Mouse (Mus musculus): ENCODE measurements around the gene Adamts17.

Adamts17 gene

DNA sequence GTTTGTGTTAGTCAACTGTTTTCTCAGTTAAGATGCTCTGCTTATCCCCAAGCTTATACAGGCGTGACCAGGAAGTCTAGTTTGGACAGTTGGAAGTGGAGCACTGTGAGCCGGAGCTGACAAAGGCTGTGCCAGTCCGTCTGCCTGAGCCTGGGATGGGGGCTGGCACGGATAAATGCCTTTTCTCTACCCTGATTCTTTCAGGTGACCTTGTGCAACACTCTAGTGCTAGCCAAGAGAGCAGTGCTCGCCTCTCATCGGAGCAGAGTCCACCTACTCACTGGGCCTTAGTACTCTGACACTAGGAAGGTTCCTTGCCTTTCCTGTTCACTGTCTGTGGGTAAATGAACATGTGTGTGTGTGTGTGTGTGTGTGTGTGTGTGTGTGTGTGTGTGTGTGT lies 95.5 kb downstream of the Adamts17 start:
- no peak for DNase-seq

- DNase-seq, result no peak
These were observed 96.7 kb downstream of the Adamts17 start for GRCm38 (mm10) chr7:66936042-66936755.

- DNase-seq, result no peak
These were observed 97.4 kb downstream of the Adamts17 start for GRCm38 (mm10) chr7:66936911-66937310.

- DNase-seq, result no peak
These were observed 99.7 kb downstream of the Adamts17 start for GRCm38 (mm10) chr7:66938988-66939783.

GRCm38 (mm10) chr7:66940761-66941160 lies 101.2 kb downstream of the Adamts17 start:
- DNase-seq, result no peak

- no peak for DNase-seq
These were observed 109.5 kb downstream of the Adamts17 start for GRCm38 (mm10) chr7:66949006-66949405.

DNA sequence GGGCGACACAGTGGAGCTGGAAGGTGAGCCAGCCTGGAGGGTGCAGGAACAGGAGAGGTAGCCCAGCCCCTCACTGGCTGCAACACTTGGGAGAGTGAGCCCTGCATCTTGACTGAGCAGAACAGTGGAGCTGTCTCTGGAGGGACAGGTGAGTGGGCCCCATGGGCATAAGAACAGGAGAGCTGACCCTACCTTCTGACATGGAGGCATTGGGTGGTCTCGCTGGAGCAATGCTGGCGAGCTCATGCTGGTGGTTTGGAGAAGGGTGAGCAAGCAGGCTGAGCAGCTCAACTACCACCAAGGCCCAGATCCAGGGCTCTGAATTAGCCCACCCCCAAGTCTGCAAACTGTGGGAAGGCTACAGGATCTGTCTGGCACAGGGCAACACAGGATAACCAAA lies 113.4 kb downstream of the Adamts17 start:
- no peak for DNase-seq

DNA sequence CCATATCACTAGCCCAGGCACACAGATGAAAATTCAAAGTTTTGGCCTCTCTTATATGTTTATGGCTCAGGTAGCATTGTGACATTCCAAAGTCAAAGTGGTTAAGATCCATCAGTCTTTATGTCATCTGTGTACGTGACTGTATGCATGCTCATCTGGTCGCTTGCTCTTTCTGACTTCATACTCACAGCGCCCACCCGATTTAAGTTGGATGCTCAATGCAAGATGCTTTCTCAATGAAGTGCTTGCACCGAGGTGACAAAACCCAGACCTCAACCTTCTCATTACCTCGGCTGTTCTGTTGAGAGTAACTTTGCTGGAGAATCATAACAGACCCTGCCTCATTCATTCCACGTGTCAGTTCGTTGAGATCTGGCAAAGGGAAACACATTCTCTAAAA lies 114.5 kb downstream of the Adamts17 start:
- DNase-seq, result no peak

GRCm38 (mm10) chr7:66954723-66955122 lies 115.2 kb downstream of the Adamts17 start:
- DNase-seq, result no peak

DNA sequence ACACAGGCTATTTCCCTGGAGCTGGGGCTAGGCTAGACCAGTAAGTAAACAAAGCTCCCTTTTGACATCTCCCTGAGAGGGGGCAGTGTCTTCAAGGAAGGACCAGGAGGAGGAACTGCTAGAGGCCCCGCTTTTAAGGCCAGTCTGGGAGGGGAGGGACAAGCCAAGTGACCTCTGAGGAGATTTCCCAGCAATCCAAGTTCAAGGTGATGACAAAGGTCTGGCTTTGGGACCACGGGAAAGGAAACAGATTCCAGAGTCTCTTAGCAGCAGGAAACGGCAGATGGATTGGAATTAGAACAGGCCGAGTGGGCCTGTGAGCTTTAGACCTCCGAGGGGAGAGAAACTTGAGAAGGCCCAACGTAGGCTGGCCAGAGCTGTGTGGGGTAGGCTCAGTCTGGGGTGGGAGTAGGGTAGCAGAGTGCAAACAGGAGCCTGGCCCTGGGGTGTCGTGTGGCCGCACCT lies 116.0 kb downstream of the Adamts17 start:
- DNase-seq, result peak; percentile 47

DNA sequence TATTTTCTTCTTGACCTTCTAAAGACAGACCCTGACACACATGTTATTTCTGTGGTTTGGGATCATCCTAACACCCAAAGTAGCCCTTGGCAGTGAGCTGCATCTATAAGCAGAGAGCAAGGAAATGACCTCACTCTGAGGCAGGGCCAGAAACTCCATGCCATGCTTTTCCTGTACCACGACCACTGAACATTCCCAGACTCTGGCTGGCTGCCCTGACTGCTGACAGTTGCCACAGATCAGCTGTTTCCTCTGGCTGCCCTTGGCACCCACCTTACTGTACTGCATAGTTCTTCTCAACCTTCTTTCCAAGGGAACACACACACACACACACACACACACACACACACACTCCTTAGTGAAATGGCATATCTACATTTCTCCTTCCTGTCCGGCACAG lies 116.4 kb downstream of the Adamts17 start:
- DNase-seq, result peak; percentile 20

DNA sequence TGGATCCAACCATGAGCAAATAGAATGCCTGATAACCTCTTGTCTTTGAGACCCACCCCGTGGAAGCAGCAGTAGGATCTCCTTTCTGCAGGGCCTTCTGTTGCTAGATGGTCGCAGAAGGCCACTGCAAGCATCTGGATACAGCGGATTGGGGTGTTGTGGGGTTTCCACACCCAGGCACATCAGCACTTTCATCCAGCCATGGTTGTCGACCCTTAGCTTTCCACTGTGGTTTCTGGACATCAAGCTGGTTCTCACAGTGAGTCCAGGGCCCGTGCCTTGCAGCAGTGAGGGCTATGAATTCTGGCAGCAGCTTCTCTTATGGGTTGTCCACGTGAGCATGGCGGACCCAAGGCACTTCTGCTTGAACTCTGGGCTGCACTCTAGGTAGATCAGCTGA lies 118.2 kb downstream of the Adamts17 start:
- no peak for DNase-seq

GRCm38 (mm10) chr7:66960246-66961033 lies 120.9 kb downstream of the Adamts17 start:
- no peak for DNase-seq

DNA sequence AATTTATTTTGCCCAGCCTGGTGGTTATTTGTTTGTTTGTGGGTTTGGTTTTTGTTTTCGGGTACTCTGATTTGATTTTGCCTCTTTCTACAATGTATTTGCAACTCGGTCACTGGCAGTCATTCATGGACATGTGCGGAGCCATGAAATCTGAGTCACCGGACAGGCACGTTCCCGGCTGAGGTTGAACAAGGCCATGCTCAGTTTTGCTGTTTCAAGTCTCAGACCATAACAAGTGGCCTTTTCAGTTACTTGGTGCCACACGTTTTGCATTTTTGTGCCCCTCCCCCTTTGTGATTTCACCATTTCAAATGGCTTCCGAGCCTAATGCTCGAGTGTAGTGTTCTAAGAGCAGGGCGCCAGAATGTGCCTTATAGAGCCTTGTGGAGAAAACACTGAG lies 123.2 kb downstream of the Adamts17 start:
- no peak for DNase-seq

DNA sequence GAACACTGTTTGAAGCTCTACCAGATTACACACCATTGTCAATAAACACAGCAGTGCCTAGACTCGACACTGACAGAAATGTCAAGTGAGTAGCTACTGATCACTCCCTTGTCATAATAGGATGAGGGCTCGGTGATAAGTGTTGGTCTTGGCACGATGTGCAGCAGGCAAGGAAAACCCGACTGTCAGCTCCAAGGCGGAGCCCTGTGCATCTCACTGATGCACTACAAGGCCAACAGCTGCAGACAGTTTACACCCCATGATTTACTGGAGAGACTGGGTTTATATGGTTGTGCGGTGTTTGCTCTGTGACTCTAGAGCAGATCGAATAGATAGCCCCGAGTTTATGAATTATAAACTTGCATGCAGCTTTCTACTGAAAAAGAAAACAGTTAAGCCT lies 124.0 kb downstream of the Adamts17 start:
- DNase-seq, result no peak

DNA sequence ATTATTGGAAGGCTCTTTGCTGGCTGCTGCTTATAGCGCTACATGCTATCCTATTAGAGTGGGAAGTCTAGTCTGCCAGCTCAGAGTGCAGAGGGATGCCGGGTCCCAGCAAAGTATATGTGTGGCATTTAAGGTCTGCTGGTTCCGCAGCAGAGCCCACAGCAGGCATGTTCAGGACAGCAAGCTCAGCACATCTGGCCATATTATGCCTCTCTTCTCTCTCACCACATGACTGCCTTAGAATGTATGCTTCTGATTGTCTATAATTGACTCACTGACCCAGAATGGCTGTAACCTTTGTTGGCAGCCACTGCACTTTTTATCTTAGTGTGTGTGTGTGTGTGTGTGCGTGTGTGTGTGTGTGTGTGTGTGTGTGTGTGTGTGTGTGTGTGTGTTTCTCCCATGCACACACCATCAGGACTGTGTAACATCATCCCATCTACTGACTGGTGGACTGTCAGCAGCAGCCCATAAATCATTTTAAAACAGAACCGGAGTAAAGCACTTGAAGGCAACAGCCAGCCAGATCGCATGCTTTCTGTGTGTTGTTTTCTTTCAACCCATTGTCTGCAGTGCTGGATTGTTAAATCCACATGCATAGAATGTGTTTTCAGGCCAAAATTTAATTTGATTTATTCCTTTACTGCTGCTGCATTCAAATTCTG lies 127.1 kb downstream of the Adamts17 start:
- DNase-seq, result no peak

- no peak for DNase-seq
These were observed 127.8 kb downstream of the Adamts17 start for GRCm38 (mm10) chr7:66967206-66967919.

GRCm38 (mm10) chr7:66968661-66969060 lies 129.1 kb downstream of the Adamts17 start:
- DNase-seq, result no peak

DNA sequence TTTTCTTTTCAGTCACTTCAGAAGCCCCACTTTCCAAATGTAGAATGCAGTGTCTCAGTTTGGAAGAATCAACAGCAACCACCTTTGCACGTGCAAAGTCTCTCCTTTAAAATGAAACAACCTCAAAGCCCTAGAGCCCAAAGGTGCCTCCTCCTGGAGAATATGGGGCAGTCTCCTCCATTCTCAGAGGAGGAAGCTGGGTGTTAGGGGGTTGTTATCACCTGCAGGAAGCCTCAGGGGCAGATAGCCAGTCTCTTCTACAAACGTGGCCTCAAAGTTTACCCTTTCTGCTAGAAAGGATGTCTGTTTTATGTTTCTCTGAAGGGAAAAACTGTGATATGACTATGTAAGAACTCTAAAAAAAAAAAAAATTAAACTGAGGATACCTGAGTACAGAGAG lies 129.7 kb downstream of the Adamts17 start:
- no peak for DNase-seq

- DNase-seq, result no peak
These were observed 130.7 kb downstream of the Adamts17 start for GRCm38 (mm10) chr7:66970235-66970634.

GRCm38 (mm10) chr7:66970974-66971373 lies 131.4 kb downstream of the Adamts17 start:
- DNase-seq, result no peak

GRCm38 (mm10) chr7:66974859-66975258 lies 135.3 kb downstream of the Adamts17 start:
- DNase-seq, result no peak

Measured in kidney, adult 9 months (tissue).